Mouse (Mus musculus) Patski (cell line): ENCODE measurements around the gene Slc41a1. TPM values are rescaled to one million over a fixed set of nuclear protein-coding genes. Genes with fewer than 3 reads are reported as not detected.

ENCODE experiments used
- ATAC-seq: fragments of 100-300 bp; one replicate; pipeline ENCODE4 v1.8.0; 2021
- CTCF ChIA-PET: fragments of 350-600 bp; sonication (Branson Sonifier 250); formaldehyde crosslinking; loops from one replicate; lab custom pipeline; 2022; ENCODE audit warnings: inconsistent platforms; lab: Charles Lee
- POLR2A ChIA-PET: fragments of 350-600 bp; sonication (Branson Sonifier 250); formaldehyde crosslinking; loops from one replicate; lab custom pipeline; 2022; ENCODE audit warnings: antibody characterized with exemption, inconsistent platforms; lab: Charles Lee
- DNase-seq: peaks from one replicate; pipeline ENCODE4 v3.0.0-alpha.2; 2011; ENCODE audit warnings: low read depth, low spot score
- H3K27me3 ChIP-seq: fragments of 371-371 bp; one replicate; pipeline ENCODE4 v1.5.1; 2021
- CTCF ChIP-seq: fragments of 100-300 bp; IDR thresholded peaks from one replicate; pipeline ENCODE4 v1.5.1; 2021
- in situ Hi-C: fragments of 300-500 bp; cut with MboI; formaldehyde crosslinking; loops from 3 replicates; pipeline ENCODE4 v1.11.1; 2018; ENCODE audit warnings: low pct_unique_long_range_greater_than_20kb, mixed read lengths
- polyA plus RNA-seq: library from polyadenylated mRNA; unstranded; gene quantifications from one replicate; pipeline ENCODE4 v1.2.3, GENCODE M21; 2021

Gene Slc41a1
- polyA plus RNA-seq, 1 experiment from 2014 or later, result 25.8 TPM

DNA sequence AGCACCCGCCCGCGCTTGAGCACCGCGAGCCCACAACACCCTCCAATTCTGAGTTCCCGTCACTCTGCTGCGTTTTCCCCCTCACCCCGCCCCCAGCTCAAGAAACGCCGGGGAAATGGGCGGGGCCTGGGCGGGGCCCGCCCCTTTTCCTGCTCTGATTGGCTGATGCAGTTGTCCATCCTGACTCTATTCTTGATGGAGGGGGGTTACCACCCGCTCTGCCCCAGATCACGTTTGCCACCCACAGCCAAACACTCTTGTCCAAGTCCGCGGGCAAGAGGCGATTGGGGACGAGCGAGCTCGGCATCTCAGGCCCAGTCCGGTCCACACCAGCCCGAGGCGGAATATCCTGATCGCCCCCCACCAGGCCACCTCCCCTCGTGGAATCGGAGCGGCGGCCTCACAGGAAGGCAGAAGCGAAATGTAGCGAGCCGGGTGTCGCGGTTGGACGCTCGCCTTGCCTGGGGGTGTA lies 530 bp downstream of the Slc41a1 start:
- no peak for TF ChIP-seq CTCF
- ATAC-seq (peak; percentile 75), DNase-seq (peak; percentile 86)
- in situ Hi-C loops, result no loop called here
- POLR2A ChIA-PET, result no interaction called here
- no peaks in the 10 kb centered on the region for H3K27me3 ChIP-seq
- CTCF ChIA-PET, result no interaction called here

DNA sequence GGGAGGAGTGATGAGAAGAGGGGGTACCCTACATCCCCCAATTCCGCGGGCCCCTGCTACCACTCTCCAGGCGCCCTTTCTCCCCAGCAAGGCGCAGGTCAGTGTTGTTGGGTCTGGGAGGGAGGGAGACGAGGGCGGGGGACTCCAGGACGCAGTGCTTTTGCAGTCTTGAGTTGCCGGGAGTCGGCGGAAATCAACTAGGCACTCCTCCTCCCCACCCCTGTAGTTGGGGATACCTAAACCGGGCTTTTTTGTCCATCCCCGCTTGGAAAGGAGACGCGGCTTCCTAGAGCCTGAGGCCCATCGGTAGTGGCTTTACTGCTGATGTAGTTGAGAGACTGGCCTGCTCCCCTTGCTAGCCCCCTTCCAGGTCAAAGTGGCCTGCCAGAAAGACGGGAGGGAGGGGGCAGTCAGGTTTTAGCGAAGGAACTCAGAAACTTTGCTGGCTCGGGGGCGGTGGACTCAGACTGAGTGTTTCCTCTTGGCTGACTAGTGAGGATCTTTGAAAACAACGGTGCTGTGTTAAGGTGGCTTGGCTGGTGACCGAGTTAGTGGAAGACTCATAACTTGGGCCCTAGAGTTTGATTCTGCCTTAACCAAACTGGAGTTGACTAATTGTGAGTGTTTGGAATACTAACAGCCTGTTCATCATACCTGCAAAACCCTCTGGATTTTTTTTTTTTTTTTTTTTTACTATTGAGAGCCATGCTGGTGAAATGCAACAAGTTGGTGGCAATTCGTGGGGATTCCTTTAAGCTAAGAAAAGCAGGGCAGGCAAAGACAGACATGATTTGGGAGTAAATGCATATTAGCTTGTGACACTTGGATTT lies 1.2 kb downstream of the Slc41a1 start:
- H3K27me3 ChIP-seq, result no peaks in the 10 kb centered on the region
- no peak for DNase-seq
- peak; percentile 41 for ATAC-seq
- CTCF ChIA-PET, result no interaction called here
- TF ChIP-seq CTCF, result no peak
- in situ Hi-C loops, result no loop called here
- POLR2A ChIA-PET, result interaction anchor here (0.7 kb wide), 1 partner anchor 96 kb away, joined by 7 read pairs; no protein-coding TSS in a partner anchor

DNA sequence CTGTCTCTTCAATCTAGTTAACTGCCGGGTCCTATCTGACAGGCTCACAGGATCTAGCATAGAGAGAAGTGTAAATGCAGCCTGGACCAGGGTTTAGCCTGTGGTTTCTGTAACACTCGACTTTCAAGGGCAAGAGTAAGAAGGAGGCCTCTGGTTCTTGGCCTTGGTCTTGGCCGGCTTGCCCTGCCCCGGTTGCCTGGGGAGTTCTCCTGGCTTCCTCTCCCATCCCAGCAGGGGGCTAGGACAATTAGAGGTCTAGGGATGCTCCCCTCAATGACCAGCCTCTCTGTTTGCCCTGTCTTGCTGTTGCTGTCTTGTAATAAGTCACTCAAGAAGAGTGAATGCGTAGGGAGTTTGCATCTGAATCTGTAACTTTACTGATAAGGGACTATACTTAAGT lies 2.0 kb downstream of the Slc41a1 start:
- no peaks in the 10 kb centered on the region for H3K27me3 ChIP-seq
- no peak for TF ChIP-seq CTCF
- in situ Hi-C loops, result no loop called here
- ChIA-PET CTCF (no interaction called here), POLR2A (interaction anchor here (0.7 kb wide), 1 partner anchor 95 kb away, joined by 7 read pairs; no protein-coding TSS in a partner anchor)
- no peak for ATAC-seq
- no peak for DNase-seq

DNA sequence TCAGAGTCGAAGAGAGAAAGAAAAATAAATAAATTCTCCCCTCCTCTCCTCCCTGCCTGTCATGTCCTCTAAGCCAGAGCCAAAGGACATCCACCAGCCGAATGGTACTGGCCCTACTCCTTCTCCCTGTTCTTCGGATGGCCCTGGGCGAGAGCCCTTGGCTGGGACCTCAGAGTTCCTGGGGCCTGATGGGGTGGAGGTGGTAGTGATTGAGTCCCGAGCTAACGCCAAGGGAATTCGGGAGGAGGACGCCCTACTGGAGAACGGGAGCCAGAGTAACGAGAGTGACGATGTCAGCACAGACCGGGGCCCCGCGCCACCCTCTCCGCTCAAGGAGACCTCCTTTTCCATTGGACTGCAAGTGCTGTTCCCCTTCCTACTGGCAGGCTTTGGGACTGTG lies 3.3 kb downstream of the Slc41a1 start:
- no peak for TF ChIP-seq CTCF
- in situ Hi-C loops, result no loop called here
- ChIA-PET CTCF (interaction anchor here (1.2 kb wide), 1 partner anchor 495 kb away, joined by 3 read pairs; no protein-coding TSS in a partner anchor), POLR2A (no interaction called here)
- ATAC-seq (no peak), DNase-seq (no peak)
- no peaks in the 10 kb centered on the region for H3K27me3 ChIP-seq

DNA sequence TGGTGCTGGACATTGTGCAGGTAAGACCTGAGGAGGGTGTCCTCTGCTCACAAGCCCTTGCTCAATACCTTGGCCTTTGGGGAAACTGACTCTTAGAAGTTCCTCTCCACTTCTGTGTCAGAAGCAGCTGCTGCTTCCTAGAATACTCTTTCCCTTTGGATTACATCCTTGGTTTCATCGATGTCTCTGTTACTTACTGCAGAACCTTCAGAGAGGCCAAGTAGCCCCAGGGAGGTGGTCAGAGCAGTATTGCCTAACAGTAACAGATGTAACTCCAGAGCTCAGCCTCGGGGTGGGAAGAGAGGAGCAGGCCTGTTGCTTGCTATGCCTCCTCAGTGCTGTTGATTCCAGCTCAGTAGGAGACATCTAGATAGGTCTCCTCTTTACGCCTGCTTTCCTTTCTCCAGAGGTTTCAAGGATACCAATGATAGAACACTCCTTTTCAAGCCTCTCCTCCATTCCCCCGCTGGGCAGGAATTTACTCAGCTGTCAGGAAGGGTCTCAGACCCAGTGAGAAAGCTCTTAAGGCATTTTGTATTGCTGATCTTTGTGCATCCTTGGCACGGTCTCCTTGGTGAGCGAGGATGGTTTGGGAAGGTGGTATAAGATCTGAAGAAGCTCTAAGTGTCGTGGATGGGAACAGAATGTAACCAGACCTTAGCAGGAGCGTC lies 3.8 kb downstream of the Slc41a1 start:
- no peak for DNase-seq
- in situ Hi-C loops, result no loop called here
- H3K27me3 ChIP-seq, result no peaks in the 10 kb centered on the region
- no peak for TF ChIP-seq CTCF
- CTCF ChIA-PET, result interaction anchor here (1.2 to 1.3 kb wide), 2 partner anchors 119 to 495 kb away, joined by 3 to 5 read pairs; no protein-coding TSS in a partner anchor
- POLR2A ChIA-PET, result interaction anchor here (0.5 kb wide), 1 partner anchor 10 kb away, joined by 3 read pairs; no protein-coding TSS in a partner anchor
- no peak for ATAC-seq

DNA sequence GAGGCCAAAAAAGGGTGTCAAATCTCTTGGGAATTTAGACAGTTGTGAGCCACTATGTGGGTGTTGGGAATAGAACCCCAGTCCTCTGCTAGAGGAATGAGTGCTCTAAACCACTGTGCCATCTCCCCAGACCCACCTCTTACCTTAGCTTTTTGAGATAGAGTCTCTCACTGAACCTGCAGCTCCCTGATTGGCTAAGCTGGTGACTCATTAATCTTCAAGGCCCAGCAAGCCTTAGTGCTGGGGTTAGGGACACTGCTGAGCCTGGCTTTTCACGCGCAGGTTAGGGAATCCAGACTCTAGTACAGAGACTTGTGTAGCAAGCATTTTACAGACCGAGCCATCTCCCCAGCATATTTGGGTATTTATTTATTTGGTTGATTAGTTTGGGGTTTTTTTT lies 9.7 kb downstream of the Slc41a1 start:
- ATAC-seq (no peak), DNase-seq (no peak)
- TF ChIP-seq CTCF, result no peak
- ChIA-PET POLR2A (no interaction called here), CTCF (no interaction called here)
- in situ Hi-C loops, result no loop called here
- H3K27me3 ChIP-seq, result no peaks in the 10 kb centered on the region

DNA sequence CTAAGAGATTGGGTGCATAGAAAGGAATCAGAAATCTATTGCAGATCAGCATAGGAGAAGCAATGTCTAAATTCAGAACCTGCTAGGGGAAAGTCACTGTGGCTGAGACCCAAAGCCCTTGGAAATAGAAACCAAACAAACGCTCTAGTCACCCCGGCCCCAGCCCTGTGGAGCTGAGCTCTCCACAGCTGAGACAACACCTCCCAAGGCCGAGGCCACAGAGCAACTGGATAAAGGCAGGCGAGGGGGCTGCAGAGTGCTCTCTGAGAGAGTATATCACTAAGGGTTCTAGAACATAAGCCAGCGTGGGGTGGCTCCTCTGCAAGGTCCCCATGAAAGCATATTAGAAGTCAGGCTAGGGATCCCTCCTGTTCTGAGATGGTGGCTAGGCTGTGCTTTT lies 11.2 kb downstream of the Slc41a1 start:
- no peak for TF ChIP-seq CTCF
- ATAC-seq, result no peak

DNA sequence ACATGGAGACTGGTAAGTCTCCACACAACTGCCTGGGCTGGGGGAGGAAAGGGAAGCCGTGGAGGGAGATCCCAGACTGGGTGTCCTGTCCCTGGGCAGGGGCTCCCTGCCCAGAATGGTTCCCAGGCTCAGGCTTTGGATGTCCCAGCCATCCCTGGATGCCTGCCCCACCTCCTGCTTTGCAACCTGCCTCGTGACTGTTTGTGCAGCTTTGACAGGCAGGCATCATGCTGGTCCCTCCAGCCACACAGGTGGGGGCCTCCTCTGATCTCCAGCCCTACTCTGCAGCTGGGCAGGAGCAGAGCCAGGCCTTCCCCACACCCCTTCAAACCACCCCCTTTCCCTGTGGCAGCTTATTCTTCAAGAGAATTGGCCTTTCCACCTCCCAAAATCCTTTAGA lies 12.0 kb downstream of the Slc41a1 start:
- CTCF ChIA-PET, result no interaction called here
- H3K27me3 ChIP-seq, result no peaks in the 10 kb centered on the region
- in situ Hi-C loops, result no loop called here
- DNase-seq (no peak), ATAC-seq (no peak)
- no peak for TF ChIP-seq CTCF
- POLR2A ChIA-PET, result no interaction called here

More for the DNA sequence above, 11.2 kb downstream of the Slc41a1 start:
- no peaks in the 10 kb centered on the region for H3K27me3 ChIP-seq
- ChIA-PET POLR2A (no interaction called here), CTCF (interaction anchor here (1.6 kb wide), 1 partner anchor 13 kb away, joined by 7 read pairs; no protein-coding TSS in a partner anchor)
- in situ Hi-C loops, result no loop called here
- DNase-seq, result no peak

DNA sequence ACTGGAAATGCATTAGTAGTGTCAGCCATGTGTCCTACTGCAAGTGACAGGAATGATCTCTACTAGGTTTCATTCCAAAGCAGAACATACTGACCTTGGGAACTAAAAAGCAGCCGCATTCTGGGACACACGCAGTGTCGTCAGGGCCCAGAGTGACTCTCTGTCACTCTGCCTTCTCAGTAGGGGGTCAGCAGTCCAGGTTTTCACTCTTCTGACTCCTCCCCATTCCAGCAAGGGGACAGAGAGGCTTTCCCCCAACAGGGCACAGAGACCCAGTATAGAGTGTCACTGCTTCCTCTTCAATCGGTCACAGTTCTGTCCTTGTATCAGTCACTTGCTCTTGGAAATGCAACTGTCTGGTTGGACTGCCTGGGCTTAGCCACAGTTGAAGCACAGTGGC lies 14.9 kb downstream of the Slc41a1 start:
- no peak for TF ChIP-seq CTCF
- ATAC-seq (no peak), DNase-seq (no peak)
- no peaks in the 10 kb centered on the region for H3K27me3 ChIP-seq
- ChIA-PET POLR2A (no interaction called here), CTCF (no interaction called here)
- in situ Hi-C loops, result no loop called here

DNA sequence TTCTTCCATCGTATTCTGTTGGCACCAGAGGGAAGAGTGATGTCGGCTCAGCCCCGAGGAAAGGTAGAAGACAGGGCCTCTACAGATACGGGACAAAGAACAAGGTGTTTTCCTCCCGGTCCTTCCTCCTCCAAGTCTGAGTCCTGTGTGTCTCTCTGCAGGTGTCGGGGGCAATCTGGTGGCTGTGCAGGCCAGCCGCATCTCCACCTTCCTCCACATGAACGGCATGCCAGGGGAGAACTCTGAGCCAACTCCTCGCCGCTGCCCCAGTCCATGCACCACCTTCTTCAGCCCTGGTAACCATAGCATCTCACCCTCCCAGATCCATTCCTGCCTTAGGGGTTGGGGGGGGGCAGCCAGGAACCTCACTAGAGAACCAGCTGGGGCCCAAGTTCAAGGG lies 16.5 kb downstream of the Slc41a1 start:
- DNase-seq (no peak), ATAC-seq (no peak)
- TF ChIP-seq CTCF, result no peak
- CTCF ChIA-PET, result no interaction called here
- in situ Hi-C loops, result no loop called here
- POLR2A ChIA-PET, result no interaction called here
- H3K27me3 ChIP-seq, result no peaks in the 10 kb centered on the region

DNA sequence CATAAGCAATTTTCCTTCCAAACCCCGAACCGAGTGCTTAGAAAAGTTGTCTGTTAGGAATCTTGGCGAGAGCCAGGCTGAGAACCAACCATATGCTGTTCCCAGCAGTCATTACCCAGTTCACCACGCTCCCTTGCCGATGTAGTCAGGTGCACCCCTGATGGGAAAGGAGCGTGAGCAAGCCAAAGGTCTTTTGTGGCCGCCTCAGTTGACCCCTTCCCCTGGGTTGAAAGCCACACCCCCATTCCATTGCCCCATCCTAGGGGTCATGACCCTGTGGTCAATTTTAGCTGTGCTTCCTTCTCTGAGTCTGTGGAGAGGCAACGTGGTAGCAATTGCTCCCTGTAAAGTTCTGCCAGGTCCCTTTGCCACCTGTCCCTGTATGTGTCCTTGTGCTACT lies 17.6 kb downstream of the Slc41a1 start:
- POLR2A ChIA-PET, result no interaction called here
- H3K27me3 ChIP-seq, result no peaks in the 10 kb centered on the region
- TF ChIP-seq CTCF, result no peak
- no peak for ATAC-seq
- in situ Hi-C loops, result no loop called here
- CTCF ChIA-PET, result no interaction called here
- no peak for DNase-seq
